Mouse (Mus musculus) forebrain, embryonic 15.5 days (tissue): Measurements from ENCODE around the gene Tmem259. TPM values are rescaled to one million over a fixed set of nuclear protein-coding genes. Genes with fewer than 3 reads are reported as not detected.
"Not testable (repeated sequence)": the region's sequence is repeated elsewhere in the genome, so short reads cannot be mapped to it uniquely, and the experiment has no call there.

Experiments
- ATAC-seq: fragments of 200-750 bp; cut with Nextera tagmentation; replicated peaks from 2 replicates; pipeline ENCODE4 v1.8.0; 2017; ENCODE audit warnings: mild to moderate bottlenecking, moderate TSS enrichment, moderate library complexity
- H3K27ac ChIP-seq: fragments of 300-500 bp; sonication (generic); replicated peaks from 2 replicates; pipeline ENCODE4 v1.5.1; 2015; ENCODE audit warnings: mild to moderate bottlenecking, inconsistent platforms
- H3K27me3 ChIP-seq: fragments of 300-500 bp; sonication (generic); 2 replicates; pipeline ENCODE4 v1.6.1; 2015; ENCODE audit warnings: inconsistent platforms
- H3K36me3 ChIP-seq: fragments of 300-500 bp; sonication (generic); 2 replicates; pipeline ENCODE4 v1.6.1; 2015; ENCODE audit warnings: mild to moderate bottlenecking, inconsistent platforms
- H3K4me1 ChIP-seq: fragments of 300-500 bp; sonication (generic); 2 replicates; pipeline ENCODE4 v1.6.1; 2015; ENCODE audit warnings: inconsistent platforms
- H3K4me2 ChIP-seq: fragments of 300-500 bp; sonication (generic); replicated peaks from 2 replicates; pipeline ENCODE4 v1.6.1; 2015; ENCODE audit warnings: mild to moderate bottlenecking, inconsistent platforms
- H3K4me3 ChIP-seq: fragments of 300-500 bp; sonication (generic); 2 replicates; pipeline ENCODE4 v1.5.1; 2015; ENCODE audit warnings: mild to moderate bottlenecking, inconsistent platforms
- H3K9ac ChIP-seq: fragments of 300-500 bp; sonication (generic); replicated peaks from 2 replicates; pipeline ENCODE4 v1.6.1; 2015; ENCODE audit warnings: mild to moderate bottlenecking, inconsistent platforms
- H3K9me3 ChIP-seq: fragments of 300-500 bp; sonication (generic); 2 replicates; pipeline ENCODE4 v1.6.1; 2016; ENCODE audit warnings: inconsistent platforms
- WGBS: fragments of 180-500 bp; shearing (Covaris S2); methylation state at CpG from one replicate; pipeline ENCODE4 v1.1.7; 2015; ENCODE audit warnings: mixed read lengths; 5-methylcytosine and 5-hydroxymethylcytosine counted together
- polyA plus RNA-seq: library from polyadenylated mRNA; unstranded; fragments of >200 nt; fragmentation: Nextera tagmentation; extraction: Ambion mirVana; gene quantifications from 2 replicates; pipeline ENCODE4 v1.2.1, GENCODE M21; 2015

Gene Tmem259
- polyA plus RNA-seq, 1 experiment from 2014 or later, result 21.7 TPM

DNA sequence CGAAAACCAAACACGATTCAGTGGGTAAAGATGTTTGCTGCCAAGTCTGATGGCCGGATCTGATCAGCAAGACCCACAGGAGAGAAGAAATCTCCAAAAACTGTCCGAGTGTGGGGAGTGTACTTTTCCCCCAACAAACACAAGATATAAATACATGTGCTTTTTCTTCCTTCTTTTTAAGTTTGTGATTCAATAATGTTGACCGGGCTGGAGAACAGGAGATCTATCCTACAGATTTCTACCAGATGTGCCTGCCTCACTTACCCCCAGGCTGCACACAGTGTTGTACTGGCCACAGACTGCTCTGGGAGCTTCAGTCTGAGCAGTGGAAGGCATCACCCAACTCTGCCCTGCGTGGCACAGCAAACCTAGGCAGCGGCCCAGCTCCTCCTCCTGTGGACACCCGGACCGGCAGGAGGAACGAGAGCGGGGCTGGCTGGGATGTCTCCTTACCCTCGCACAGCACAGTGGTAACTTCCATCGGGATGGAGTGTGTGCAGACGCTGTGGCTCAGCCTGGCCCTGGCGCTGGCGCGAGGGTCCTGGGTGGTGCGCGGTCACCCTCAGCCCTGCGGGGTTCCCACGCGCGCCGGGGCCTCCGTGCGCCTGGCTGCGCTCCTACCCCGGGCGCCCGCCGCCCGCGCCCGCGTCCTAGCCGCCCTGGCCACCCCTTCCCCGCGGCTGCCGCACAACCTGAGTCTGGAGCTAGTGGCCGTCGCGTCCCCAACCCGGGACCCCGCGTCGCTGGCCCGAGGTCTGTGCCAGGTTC is 13.5 kb downstream of the Tmem259 start, which contains the start of gene Grin3b:
Gene Grin3b, plus strand, starts transcription at position 301 of the 768 bp plus-strand sequence.
- Histone ChIP-seq H3K9me3 (no peaks in the 10 kb centered on the region), H3K36me3 (peaks cover 30% of the 10 kb centered on the region), H3K4me1 (peaks cover 16% of the 10 kb centered on the region), H3K4me2 (peak within 1 kb of the TSS; percentile 48), H3K9ac (peak within 1 kb of the TSS; percentile 34), H3K27ac (no peak within 1 kb of the TSS), H3K4me3 (peak within 1 kb of the TSS; percentile 33), H3K27me3 (peaks cover 32% of the 10 kb centered on the region)
- 8% methylated on average over 46 of the region's 47 CpGs for WGBS
- peak; percentile 15; the same call in 1 of the 2 replicates for ATAC-seq

DNA sequence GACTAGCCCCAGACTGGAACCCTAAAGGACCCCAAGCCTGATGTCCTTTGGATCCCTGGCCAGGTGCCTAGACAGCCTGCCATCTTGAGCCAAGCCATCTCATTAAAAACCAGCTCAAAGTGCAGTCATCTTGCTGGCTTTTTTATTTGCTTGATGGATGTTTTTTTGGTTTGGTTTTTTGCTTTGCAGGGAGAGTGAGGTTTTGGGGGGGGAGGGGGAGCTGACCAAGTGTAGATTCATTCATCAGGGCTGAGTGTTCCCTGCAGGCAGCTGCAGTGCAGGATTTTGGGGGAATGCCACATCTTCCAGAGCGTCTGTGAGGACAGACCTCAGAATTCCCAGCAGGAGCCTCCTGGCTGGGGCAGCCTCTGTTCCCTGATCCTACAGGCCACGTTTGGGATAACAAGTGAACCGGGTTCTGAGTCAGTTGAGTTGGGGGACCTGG is 15.0 kb downstream of the Tmem259 start:
- H3K9me3 ChIP-seq, result no peaks in the 10 kb centered on the region
- 11% methylated on average over 3 of the region's 3 CpGs for WGBS
- no peak overlapping the region for H3K27ac ChIP-seq
- H3K9ac ChIP-seq, result no peak overlapping the region
- H3K4me3 ChIP-seq, result no peak overlapping the region
- H3K4me1 ChIP-seq, result peaks cover 16% of the 10 kb centered on the region
- peaks cover 34% of the 10 kb centered on the region for H3K36me3 ChIP-seq
- peaks cover 32% of the 10 kb centered on the region for H3K27me3 ChIP-seq
- ATAC-seq, result no peak
- H3K4me2 ChIP-seq, result no peak overlapping the region

DNA sequence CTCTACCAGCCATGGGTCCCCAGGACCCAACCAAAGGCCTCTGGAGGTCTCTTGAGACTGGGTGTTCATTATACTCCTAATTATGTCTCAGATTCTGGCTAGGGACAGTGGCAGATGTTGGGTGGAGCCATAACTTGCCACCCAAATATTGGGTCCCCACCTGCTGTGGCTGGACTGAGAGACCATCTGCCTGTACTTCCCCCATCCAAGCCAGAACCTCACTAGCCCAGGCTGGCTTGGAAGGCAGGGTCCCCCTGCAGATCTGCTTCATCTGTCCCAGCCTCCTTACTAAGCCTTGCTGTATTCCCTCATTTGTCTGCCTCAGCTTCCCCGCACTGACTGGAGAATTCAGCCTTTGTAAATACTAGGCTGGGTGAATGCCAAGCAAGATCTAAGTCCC is 15.9 kb downstream of the Tmem259 start:
- Histone ChIP-seq H3K4me1 (peaks cover 16% of the 10 kb centered on the region), H3K9me3 (no peaks in the 10 kb centered on the region), H3K36me3 (peaks cover 42% of the 10 kb centered on the region), H3K27me3 (peaks cover 32% of the 10 kb centered on the region), H3K4me2 (no peak overlapping the region), H3K4me3 (no peak overlapping the region), H3K9ac (no peak overlapping the region), H3K27ac (no peak overlapping the region)
- ATAC-seq, result no peak
- 72% methylated on average over 1 of the region's 1 CpGs for WGBS

DNA sequence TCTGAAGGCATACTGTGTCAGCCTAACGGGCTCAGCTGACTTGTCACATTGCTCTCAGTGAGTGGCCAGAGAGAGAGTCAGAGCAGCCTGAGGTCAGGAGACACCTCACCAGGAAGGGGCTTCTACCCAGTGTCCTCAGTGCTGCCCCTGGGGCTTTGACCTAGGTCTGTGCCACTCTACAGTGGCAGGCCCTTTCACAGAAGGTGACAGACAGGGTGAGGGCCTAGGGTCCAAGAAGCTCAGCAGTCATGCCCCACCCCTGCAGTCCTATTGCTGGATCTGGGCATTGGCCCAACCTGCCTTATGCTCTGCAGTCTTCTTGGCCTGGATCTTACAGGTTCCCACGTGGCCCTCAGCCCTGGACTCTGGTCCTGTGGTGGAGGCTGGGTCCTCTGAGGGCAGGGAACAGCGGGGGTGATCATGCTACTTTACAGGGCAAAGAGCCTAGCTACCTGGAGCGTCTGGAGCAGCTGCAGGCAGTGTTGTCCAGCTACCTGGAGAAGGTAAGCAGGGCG is 17.2 kb downstream of the Tmem259 start:
- Histone ChIP-seq H3K4me3 (no peak overlapping the region), H3K27ac (no peak overlapping the region), H3K36me3 (peaks cover 52% of the 10 kb centered on the region), H3K27me3 (peaks cover 25% of the 10 kb centered on the region), H3K4me1 (peaks cover 16% of the 10 kb centered on the region), H3K9me3 (no peaks in the 10 kb centered on the region), H3K9ac (no peak overlapping the region), H3K4me2 (no peak overlapping the region)
- 90% methylated on average over 5 of the region's 5 CpGs for WGBS
- ATAC-seq, result no peak

DNA sequence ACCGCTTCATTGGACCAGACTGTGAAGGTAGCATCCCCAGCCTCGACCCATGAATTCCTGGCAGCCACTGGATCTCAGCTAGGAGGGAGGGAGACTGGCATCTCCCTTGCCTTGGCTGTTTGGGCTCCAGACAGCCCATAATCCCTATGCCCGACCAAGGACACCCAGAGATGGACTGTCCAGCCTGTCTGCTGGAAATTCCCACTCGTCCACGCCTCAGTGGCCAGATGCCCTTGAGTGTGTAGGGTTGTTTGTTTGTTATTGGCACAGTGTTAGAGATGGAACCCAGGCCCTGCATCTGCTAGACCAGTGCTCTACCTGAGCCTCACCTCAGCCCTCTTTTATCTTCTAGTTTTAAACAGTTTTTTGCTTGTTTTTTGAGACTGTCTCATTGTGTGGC is 18.8 kb downstream of the Tmem259 start:
- peaks cover 11% of the 10 kb centered on the region; the same call in 1 of the 2 replicates for H3K27me3 ChIP-seq
- peaks cover 52% of the 10 kb centered on the region for H3K36me3 ChIP-seq
- no peak overlapping the region for H3K27ac ChIP-seq
- no peak for ATAC-seq
- H3K4me1 ChIP-seq, result peaks cover 18% of the 10 kb centered on the region
- no peak overlapping the region for H3K4me2 ChIP-seq
- no peaks in the 10 kb centered on the region for H3K9me3 ChIP-seq
- no peak overlapping the region for H3K4me3 ChIP-seq
- 95% methylated on average over 5 of the region's 5 CpGs for WGBS
- H3K9ac ChIP-seq, result no peak overlapping the region

DNA sequence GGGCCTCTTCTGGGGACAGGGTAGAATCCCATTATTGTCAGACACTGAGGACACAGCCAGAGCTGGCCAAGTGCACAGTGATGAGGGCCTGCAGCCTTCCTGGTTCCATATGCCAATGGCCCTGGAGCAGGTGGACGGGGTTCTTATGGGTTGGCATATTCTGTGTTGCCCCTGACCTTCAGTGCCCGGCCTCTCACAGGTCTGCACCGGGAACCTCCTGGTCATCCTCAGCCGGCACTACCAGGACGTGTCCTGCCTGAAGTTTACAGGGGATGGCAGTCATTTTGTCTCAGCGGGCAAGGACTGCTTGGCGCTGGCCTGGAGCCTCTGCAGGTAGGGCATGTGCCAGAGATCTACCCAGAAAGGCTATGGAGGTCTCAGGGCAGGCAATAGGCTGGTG is 19.4 kb downstream of the Tmem259 start:
- Histone ChIP-seq H3K27me3 (peaks cover 5% of the 10 kb centered on the region; the same call in 1 of the 2 replicates), H3K4me2 (no peak overlapping the region), H3K27ac (no peak overlapping the region), H3K9me3 (no peaks in the 10 kb centered on the region), H3K36me3 (peaks cover 52% of the 10 kb centered on the region), H3K4me1 (peaks cover 18% of the 10 kb centered on the region), H3K4me3 (no peak overlapping the region), H3K9ac (no peak overlapping the region)
- ATAC-seq, result no peak
- WGBS, result 94% methylated on average over 7 of the region's 7 CpGs

DNA sequence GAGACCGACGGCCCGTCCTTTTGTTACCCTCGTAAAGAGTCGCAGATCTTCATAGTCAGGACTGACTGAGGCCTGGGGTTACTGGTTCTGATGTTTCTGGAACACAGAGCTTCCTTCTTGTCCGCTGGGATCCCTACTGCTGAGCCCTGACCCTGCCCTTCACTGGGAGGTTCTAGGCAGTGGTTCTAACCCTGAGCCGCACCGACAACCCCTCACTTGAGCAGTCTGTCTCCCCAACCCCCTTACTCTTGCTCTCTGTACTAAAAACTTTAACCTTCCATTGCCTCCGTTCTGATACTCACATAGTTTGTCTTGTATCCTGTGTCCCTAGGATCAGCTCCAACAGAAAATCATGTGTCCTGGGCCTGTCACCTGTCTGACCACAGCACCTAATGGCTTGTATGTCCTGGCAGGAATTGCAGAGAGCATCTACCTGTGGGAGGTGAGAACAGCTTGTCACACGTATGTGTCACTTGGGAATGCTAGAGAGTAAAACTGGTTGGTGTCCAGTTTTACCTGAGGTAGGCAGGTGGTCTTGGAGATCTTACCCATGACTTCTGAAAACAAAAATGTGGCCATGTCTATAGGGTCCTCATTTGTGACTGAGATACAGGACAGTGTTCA is 23.3 kb downstream of the Tmem259 start:
- 16% methylated on average over 10 of the region's 10 CpGs for WGBS
- 0 out of 2 replicates have a peak, but pooled peaks have one; percentile 0 for ATAC-seq
- no peak overlapping the region for H3K27ac ChIP-seq

DNA sequence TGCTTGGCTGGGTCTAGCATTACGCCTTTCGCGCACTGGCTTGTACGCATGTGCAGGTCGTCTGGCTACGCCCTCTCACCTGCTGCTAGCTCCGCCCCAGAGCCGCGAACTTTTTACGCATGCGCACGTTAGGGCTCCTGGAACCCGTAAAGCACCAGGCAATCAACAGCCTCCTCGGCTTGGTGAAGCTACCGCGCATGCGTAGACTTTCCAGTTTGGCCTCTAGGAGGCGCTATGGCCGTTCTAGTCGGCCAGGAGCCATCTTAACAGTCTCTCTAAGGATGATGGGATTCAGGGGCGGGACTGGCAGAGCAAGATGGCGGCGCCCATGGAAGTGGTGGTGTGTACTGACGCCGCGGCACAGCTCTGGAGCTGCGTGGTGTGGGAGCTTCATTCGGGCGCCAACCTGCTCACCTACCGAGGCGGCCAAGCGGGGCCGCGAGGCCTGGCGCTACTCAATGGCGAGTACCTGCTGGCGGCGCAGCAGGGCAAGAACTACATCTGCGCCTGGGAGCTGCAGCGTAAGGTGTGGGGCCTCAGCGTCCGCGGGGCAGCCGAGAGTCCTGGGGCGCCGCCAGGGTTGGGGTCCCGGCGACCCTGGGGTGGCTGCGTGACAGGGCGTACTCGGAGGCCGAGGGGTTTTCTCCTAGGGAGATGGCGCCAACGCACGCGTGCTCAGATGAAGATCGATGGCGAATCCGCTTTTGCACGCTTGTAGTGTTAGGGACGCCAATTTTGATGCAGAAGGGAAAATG is 24.1 kb downstream of the Tmem259 start, which contains the start of gene Wdr18:
Gene Wdr18, plus strand, starts transcription at position 306 of the 755 bp plus-strand sequence.
- no peaks in the 10 kb centered on the region for H3K9me3 ChIP-seq
- peak; percentile 96 for ATAC-seq
- H3K4me2 ChIP-seq, result peak within 1 kb of the TSS; percentile 74
- H3K27me3 ChIP-seq, result no peaks in the 10 kb centered on the region
- H3K4me1 ChIP-seq, result peaks cover 10% of the 10 kb centered on the region
- peaks cover 23% of the 10 kb centered on the region for H3K36me3 ChIP-seq
- peak within 1 kb of the TSS; percentile 73 for H3K9ac ChIP-seq
- H3K4me3 ChIP-seq, result peak within 1 kb of the TSS; percentile 67
- under 1% methylated on average over 61 of the region's 61 CpGs for WGBS
- H3K27ac ChIP-seq, result peak within 1 kb of the TSS; percentile 51

More for the DNA sequence above, 23.3 kb downstream of the Tmem259 start:
- H3K9ac ChIP-seq, result peak overlapping the region; percentile 73
- peaks cover 30% of the 10 kb centered on the region for H3K36me3 ChIP-seq
- H3K9me3 ChIP-seq, result no peaks in the 10 kb centered on the region
- peak overlapping the region; percentile 74 for H3K4me2 ChIP-seq
- H3K4me3 ChIP-seq, result peak overlapping the region; percentile 67
- H3K4me1 ChIP-seq, result peaks cover 10% of the 10 kb centered on the region
- no peaks in the 10 kb centered on the region for H3K27me3 ChIP-seq

DNA sequence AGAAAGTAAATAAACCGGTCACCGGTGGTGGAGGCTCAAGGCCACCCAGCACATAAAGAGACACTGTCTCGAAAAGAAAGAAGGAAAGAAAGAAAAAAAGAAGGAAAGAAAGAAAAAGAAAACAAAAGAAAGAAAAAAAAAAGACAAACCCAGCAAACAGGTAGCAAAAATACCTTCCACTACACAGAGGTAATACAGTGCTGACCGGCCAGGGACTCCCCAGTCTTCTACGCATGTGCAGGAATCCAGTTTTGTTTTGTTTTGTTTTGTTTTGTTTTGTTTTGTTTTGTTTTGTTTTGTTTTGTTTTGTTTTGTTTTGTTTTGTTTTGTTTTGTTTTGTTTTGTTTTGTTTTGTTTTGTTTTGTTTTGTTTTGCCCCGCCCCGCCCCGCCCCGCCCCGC is 24.7 kb downstream of the Tmem259 start:
- H3K4me3 ChIP-seq, result peak overlapping the region; percentile 67
- H3K27ac ChIP-seq, H3K9me3 ChIP-seq, H3K9ac ChIP-seq, H3K27me3 ChIP-seq: not testable (repeated sequence)
- peak overlapping the region; percentile 25; the same call in 1 of the 2 replicates for H3K4me2 ChIP-seq
- WGBS, result 34% methylated on average over 10 of the region's 10 CpGs
- H3K36me3 ChIP-seq, result peaks cover 21% of the 10 kb centered on the region
- ATAC-seq, result peak; percentile 49; the same call in 1 of the 2 replicates
- H3K4me1 ChIP-seq, result peaks cover 10% of the 10 kb centered on the region

DNA sequence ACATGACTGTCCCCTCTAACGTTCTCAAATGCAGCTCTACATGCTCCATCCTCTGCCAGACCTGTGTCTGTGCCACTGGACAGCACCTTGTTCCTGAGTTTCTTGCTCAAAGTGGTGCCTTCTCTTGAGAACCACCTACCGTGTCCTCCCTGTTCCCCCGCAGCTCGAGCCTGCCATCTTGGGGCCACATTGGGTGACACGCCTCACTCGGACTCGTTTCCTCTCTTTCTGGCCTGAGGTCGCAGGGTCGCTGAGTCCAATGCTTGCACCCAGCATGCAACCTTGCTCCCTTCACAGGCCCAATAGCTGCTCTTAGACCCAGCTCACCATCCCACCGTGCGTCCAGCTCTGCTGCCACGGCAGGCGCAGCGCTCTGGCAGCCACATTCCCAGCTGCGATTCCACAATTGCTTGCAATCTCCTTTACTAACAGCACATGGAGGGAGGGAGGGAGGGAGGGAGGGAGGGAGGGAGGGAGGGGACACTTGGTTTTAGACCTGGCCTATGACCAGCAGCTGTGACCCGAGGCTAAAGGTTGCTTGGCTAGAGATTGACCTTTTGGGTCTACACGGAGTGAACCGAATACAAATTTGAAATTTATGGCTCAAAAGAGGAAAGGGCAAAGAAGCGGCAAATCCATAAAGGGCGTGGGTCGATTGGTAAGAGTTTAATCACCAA is 25.9 kb downstream of the Tmem259 start:
- Histone ChIP-seq H3K9me3 (no peaks in the 10 kb centered on the region), H3K27ac (no peak overlapping the region), H3K36me3 (peaks cover 12% of the 10 kb centered on the region), H3K27me3 (no peaks in the 10 kb centered on the region), H3K4me3 (no peak overlapping the region), H3K4me1 (peaks cover 10% of the 10 kb centered on the region), H3K9ac (no peak overlapping the region), H3K4me2 (no peak overlapping the region)
- WGBS, result 16% methylated on average over 21 of the region's 21 CpGs
- no peak for ATAC-seq

DNA sequence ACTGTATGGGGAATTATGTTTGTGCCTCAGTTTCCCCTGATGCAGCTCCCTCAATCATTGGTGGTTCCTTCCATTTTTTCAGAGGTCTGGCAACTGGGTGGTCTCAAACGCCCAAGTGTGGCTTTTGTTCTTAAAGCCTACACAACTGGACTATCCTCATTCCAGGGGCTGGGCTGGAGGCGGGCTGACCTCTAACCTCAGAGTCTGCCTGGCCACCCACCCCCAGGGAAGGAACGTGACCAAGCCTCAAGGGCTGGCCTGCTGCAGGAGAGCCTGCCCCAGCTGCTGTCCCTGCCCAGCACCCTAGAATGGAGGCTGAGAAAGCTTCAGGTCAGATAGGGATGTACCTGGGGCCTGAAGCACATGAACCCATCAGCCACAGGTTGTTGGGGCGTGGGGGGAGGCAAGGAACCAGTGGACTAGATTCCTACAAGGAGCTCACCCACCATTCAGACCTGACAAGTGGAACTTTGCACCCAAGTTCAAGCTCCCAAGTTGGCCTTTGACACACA is 27.4 kb downstream of the Tmem259 start:
- Histone ChIP-seq H3K36me3 (peaks cover 5% of the 10 kb centered on the region; the same call in 1 of the 2 replicates), H3K4me2 (no peak overlapping the region), H3K9me3 (no peaks in the 10 kb centered on the region), H3K9ac (no peak overlapping the region), H3K4me1 (peaks cover 10% of the 10 kb centered on the region), H3K27me3 (no peaks in the 10 kb centered on the region), H3K27ac (no peak overlapping the region), H3K4me3 (no peak overlapping the region)
- 16% methylated on average over 4 of the region's 4 CpGs for WGBS
- no peak for ATAC-seq
